Mouse (Mus musculus): ENCODE data around the gene Nell2. TPM values are rescaled to one million over a fixed set of nuclear protein-coding genes. Genes with fewer than 3 reads are reported as not detected.
A peak's percentile ranks its signal among the peaks of the same experiment; 100 is the strongest.

Gene Nell2
- total RNA-seq, 1 experiment from 2014 or later = 2.7 TPM

GRCm38 (mm10) chr15:95473976-95474375 is 54.4 kb downstream of the Nell2 start:
- DNase-seq = no peak

- no peak for DNase-seq
These were observed 61.2 kb downstream of the Nell2 start for GRCm38 (mm10) chr15:95467195-95467594.

- no peak for DNase-seq
These were observed 68.3 kb downstream of the Nell2 start for GRCm38 (mm10) chr15:95460041-95460566.

GRCm38 (mm10) chr15:95444586-95444985 is 83.8 kb downstream of the Nell2 start:
- DNase-seq = no peak

GRCm38 (mm10) chr15:95437740-95438139 is 90.6 kb downstream of the Nell2 start:
- DNase-seq = no peak

GRCm38 (mm10) chr15:95436261-95436660 is 92.1 kb downstream of the Nell2 start:
- DNase-seq = no peak

GRCm38 (mm10) chr15:95431156-95431799 is 97.1 kb downstream of the Nell2 start:
- DNase-seq = no peak

- DNase-seq = no peak
These were observed 98.4 kb downstream of the Nell2 start for GRCm38 (mm10) chr15:95430000-95430399.

GRCm38 (mm10) chr15:95428003-95428663 is 100.2 kb downstream of the Nell2 start:
- no peak for DNase-seq

GRCm38 (mm10) chr15:95425085-95425484 is 103.3 kb downstream of the Nell2 start:
- DNase-seq = no peak

GRCm38 (mm10) chr15:95422226-95422950 is 106.0 kb downstream of the Nell2 start:
- DNase-seq = no peak

GRCm38 (mm10) chr15:95418641-95419040 is 109.7 kb downstream of the Nell2 start:
- DNase-seq = no peak

GRCm38 (mm10) chr15:95411949-95412741 is 116.2 kb downstream of the Nell2 start:
- no peak for DNase-seq

GRCm38 (mm10) chr15:95410213-95410843 is 118.0 kb downstream of the Nell2 start:
- DNase-seq = no peak

- no peak for DNase-seq
These were observed 138.0 kb downstream of the Nell2 start for GRCm38 (mm10) chr15:95390347-95390746.

- DNase-seq = no peak
These were observed 139.4 kb downstream of the Nell2 start for GRCm38 (mm10) chr15:95388950-95389349.

- no peak for DNase-seq
These were observed 147.5 kb downstream of the Nell2 start for GRCm38 (mm10) chr15:95380859-95381258.

GRCm38 (mm10) chr15:95370720-95371395 is 157.5 kb downstream of the Nell2 start:
- peak; percentile 64 for DNase-seq

- no peak for DNase-seq
These were observed 160.2 kb downstream of the Nell2 start for GRCm38 (mm10) chr15:95368185-95368584.

GRCm38 (mm10) chr15:95366506-95366905 is 161.9 kb downstream of the Nell2 start:
- DNase-seq = no peak

- DNase-seq = peak; percentile 33
These were observed 173.6 kb downstream of the Nell2 start for GRCm38 (mm10) chr15:95354806-95355205.

All from adrenal gland, postnatal 14 days (tissue).